Mouse (Mus musculus) spleen, embryonic (tissue): ENCODE measurements around the gene Gm20388.

Experiments
- CTCF ChIA-PET: fragments of 350-600 bp; sonication (Branson Sonifier 250); formaldehyde crosslinking; loops from one replicate; lab custom pipeline; 2022; lab: Charles Lee

Gm20388 gene

DNA sequence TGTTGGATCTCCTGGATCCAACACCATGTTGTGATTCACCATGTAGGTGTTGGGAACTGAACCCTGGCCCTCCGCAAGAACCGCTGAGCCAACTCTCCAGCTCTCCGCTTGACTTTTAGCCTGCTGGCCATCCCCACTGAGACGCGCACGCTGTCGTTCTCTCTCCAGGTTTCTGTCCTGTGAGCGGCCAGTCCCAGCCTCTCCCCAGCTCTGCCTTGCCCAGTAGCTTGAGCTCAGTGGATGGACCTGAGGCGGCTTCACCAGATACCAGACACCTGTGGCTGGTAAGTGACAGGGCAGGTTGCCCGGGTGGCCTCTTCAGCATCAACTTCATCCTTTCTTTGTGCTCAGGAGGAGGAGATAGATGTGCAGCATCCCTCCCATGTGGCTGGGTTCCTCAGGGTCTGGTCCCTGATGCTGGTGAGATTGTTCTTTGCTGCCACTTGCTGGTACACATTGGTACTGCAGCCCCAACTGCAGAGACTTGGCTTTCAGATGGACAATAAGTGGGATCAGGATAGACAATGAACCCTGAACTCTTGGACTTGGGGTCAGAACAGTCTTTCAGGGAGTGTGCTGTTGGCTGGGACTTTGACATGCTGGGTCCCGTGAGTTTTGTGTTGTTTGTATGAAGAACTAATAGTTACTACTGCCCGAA, 3450.6 kb downstream of the Gm20388 start:
- CTCF ChIA-PET = interaction anchor here (0.6 to 1.0 kb wide), 2 partner anchors 23 to 42 kb away, joined by 4 read pairs; no protein-coding TSS in a partner anchor

GRCm38 (mm10) chr8:123373403-123374238, 3463.0 kb downstream of the Gm20388 start, which contains the start of gene Tcf25:
Tcf25 (plus strand) TSS chr8:123373753.
- CTCF ChIA-PET = interaction anchor here (0.5 kb wide), 1 partner anchor 656 kb away, joined by 3 read pairs; no protein-coding TSS in a partner anchor

GRCm38 (mm10) chr8:123374239-123374578, 3463.6 kb downstream of the Gm20388 start:
- CTCF ChIA-PET = no interaction called here

DNA sequence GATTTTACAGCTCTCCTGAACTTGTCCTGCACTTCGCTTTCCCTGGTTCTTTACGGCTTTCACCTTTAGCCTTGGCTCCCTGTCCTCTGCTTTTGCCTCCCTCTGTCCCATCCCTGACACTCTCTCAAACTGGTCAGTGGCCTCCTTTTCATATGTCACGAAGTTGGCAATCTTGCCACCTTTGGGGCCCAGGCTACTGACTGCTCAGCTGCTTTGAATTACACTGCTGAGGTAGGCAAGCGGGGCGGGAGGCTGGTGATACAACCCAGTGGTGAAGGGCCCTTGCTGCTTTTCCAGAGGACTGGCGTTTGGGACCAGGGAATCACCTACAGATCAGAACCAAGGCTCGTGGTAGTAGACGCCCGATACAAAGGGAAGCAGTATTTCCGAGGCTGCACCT, 3465.1 kb downstream of the Gm20388 start:
- CTCF ChIA-PET = no interaction called here

DNA sequence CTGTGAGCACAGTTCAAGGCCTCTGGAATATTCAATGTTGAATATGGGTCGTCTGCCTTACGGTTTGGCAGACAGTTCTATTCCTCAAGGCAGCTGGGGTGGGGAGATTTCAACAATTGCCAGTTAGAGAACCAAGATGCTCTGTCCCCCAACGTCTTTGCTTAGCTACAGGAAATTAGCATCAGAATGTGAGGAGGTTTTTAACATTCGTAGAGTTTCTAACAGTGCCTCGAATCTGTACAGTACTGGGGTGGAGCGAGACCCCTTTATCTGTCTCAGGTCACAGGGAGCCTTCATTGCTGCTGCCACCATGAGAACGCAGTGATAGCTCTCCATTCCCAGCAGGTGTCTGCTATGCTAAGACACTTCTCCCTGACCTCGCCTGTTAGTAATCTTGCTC, 3465.5 kb downstream of the Gm20388 start:
- CTCF ChIA-PET = no interaction called here

DNA sequence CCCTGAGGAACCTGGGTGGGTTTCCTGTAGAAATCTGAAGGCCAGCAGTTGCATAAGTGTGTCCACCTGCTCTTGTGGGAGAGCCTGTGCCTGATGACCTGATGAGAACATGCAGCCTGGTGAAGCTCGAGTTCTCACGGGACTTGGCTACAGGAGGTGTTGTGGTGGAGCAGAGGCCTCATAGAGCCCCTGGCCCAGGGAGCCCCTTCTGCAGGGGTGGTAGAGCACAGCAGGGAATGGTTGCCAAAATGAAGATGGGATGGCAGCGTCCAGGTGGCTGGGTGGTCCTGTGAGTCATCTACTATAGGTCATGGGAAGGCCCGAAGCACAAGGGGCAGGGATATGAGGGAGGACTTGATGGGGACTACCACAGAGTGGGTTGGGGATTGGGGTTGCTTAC, 3471.1 kb downstream of the Gm20388 start:
- CTCF ChIA-PET = no interaction called here

DNA sequence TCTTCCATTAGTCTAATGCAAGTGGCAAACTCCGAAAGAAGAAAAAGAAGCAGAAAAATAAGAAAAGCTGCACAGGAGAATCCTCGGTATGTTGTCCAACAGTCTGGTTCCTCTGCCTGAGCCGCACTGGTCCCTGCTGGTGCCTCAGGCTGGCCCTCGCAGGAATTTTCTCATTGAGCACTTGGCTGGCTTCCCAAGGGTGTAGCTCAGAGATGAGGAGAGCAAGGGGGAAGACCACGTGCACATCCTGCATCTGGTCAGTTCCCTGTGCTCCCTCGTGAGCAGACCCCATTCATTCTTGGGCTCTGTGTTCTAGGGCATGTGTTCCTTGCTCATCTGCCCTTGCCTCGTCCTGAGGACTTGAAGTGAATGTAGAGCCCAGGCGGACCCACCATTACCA, 3471.9 kb downstream of the Gm20388 start:
- CTCF ChIA-PET = no interaction called here

DNA sequence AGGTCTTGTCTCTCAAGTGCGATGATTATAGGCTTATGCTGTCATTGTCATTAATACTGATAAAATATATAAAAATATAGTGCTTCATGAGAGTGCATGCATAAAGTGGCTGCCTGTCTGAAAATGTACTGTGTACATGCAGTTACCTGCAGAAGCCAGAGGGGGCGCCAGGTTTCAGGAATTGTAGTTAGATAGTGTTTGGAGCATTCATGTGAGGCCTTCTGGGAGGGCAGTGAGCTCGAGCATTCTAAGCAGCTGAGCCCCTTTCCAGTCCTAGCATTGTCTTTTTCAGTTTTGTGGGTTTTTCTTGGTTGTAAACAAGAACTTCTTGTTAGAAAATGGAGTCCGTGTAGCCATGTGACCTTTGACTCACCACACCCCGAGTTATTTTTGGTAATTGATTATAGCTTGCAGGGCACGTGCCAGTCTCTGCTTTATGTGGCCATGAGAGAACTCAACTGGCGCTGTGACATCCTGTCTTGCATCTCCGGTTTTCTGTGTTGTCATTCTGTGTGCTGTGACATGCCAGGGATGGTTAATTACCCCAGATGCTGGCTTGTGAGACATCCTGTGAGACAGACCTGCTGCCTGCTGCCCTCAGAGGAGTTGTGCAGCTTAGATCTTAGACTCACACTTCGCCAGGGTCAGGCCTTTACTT, 3474.4 kb downstream of the Gm20388 start:
- CTCF ChIA-PET = interaction anchor here (0.6 to 1.0 kb wide), 3 partner anchors 24 to 101 kb away, joined by 4 to 6 read pairs (median 5); no protein-coding TSS in a partner anchor

DNA sequence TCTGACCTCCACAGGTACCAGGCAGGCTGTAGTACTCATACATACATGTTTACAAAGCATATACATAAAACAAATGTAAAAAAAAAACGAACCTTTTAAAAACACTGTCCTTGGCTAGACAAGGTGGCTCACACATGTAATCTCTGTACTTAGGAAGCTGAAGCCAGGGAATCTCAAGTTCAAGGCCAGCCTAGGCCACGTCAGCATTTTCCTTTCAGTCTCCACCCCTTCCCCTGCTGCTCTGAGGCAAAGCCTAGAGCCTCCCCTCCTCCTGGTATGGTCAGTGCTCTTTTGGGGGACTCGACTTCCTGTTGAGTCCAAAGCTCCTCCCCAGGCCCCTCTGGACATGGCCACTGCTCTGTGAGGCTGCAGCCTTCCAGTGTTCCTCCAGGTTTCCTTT, 3476.4 kb downstream of the Gm20388 start:
- CTCF ChIA-PET = no interaction called here

DNA sequence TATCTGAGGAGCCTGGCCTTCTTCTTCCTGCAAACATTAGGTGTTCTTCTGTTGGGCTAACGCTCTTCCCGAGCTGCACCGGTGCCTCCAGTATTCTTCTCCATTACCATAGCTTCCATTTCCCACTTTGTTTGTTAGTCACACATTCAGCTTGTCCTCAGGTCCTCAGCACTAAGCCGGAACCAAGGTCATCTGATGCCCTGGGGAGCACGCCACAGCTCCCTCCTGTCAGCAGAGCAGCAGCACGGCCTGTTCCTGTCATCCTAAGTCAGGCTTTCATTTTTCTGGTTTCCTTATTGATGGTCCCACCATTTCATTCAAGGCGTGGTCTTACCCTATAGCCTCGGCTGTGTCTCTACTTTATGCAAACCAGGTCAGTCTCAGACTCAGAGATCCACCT, 3477.2 kb downstream of the Gm20388 start:
- CTCF ChIA-PET = no interaction called here

GRCm38 (mm10) chr8:123389026-123389425, 3478.4 kb downstream of the Gm20388 start:
- CTCF ChIA-PET = no interaction called here

- CTCF ChIA-PET = no interaction called here
Measured at GRCm38 (mm10) chr8:123398308-123398707, 3487.7 kb downstream of the Gm20388 start.

DNA sequence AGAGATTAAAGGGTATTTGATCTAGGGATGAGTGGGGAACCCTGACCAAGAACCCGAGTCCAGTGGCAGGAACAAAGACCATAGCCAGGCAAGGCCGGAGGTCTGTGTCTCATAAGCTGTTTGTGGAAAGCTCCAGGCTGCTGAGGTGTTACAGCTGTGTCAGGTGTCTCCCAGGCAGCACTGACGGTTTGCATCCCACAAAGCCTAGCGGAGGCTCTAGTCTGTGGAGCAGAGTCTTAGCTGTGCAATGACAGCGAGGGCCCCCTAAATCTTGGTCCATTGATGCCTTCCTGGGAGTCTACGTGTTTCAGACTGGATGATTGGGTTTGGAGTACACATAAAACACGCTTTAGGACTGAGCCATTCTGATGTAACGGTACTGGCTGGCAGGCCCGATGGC, 3491.3 kb downstream of the Gm20388 start:
- CTCF ChIA-PET = no interaction called here

DNA sequence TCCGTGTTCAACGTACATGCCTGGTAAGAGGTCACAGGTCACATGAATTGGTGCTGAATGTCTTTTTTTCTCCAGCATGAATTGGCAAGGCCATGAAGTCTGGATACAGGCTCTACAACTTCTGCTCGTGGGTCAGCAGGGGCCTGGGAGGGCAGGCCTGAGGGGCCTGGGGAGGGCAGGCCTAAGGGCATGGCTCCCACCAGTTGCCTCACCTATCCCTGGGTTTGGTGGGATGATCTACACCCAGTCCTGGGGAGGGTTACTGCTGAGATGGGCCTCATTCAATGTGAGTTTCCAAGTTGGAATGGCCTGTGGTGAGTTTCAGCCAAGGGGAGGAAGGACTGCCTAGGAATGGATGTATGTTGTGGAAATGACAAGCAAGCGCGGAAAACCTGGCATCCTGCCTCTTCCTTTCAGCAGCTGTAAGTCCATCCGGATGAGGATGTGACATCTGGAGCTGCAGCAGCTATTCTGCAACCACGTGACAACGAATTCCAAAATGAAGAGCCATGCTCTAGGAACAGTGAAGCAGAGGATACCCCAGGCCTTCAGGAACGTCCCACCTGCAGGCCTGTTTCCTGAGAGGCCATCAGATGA, 3492.2 kb downstream of the Gm20388 start:
- CTCF ChIA-PET = no interaction called here

GRCm38 (mm10) chr8:123404521-123404920, 3493.9 kb downstream of the Gm20388 start:
- CTCF ChIA-PET = no interaction called here

GRCm38 (mm10) chr8:123406786-123407185, 3496.1 kb downstream of the Gm20388 start, which contains the start of gene Mc1r:
Mc1r (plus strand) TSS chr8:123407107.
- CTCF ChIA-PET = no interaction called here

- CTCF ChIA-PET = no interaction called here
Measured at GRCm38 (mm10) chr8:123407612-123408011, 3497.0 kb downstream of the Gm20388 start.

- CTCF ChIA-PET = no interaction called here
Measured at GRCm38 (mm10) chr8:123408586-123409544, 3498.2 kb downstream of the Gm20388 start.

DNA sequence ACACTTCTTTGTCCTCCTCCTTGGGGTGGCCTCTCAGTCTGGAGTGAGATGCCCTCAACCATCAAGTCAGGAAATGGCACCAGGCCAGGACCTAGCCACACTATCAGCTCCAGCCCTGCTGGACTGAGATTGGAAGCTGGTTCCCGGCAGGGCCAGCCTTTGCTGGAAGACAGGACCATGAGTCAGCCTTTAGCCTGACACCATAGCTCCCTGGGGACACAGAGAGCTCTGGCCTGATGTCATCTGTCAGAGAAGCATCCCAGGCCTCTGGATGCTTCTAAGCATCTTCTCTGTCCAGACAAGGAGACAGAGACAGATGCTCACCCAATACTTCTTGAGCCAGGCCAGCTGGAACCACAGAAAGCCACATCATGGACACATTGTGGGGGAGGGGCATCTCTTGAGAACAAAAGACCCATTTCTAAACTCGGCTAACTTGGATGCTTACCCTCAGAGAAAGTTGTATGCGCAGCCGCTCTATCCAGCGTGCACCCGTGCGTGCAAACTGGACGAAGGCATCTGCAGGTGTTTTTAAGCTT, 3499.5 kb downstream of the Gm20388 start:
- CTCF ChIA-PET = no interaction called here

DNA sequence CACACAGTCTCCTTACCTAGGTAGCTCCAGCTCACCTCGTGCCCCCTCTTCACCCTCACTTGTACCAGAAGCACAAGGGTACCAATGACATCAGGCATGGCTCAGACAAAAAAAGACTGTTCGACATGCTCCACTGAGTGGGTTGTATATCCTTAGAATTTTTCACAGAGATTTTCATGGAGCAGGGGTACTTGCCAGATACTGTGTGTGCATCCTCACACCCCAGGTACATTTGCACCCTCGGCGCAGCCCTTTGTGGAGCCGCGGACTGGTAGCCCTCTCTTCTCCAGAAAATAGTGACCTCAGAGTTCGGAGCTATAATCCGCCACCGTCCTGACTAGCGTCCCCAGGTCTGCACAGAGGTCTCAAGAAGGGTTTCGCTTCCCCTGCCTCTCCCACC, 3500.1 kb downstream of the Gm20388 start:
- CTCF ChIA-PET = no interaction called here
